Mouse (Mus musculus) stomach, embryonic 14.5 days (tissue): ENCODE results near the gene Il10rb. TPM values are rescaled to one million over a fixed set of nuclear protein-coding genes. Genes with fewer than 3 reads are reported as not detected.

Experiments used
- ATAC-seq: fragments of 200-750 bp; cut with Nextera tagmentation; 2 replicates; pipeline ENCODE4 v1.8.0; 2017; ENCODE audit warnings: low read depth, moderate TSS enrichment; ENCODE audit not compliant: insufficient number of reproducible peaks, insufficient read depth, low FRiP score
- H3K27ac ChIP-seq: fragments of 300-500 bp; sonication (generic); 2 replicates; pipeline ENCODE4 v1.5.1; 2014; ENCODE audit warnings: mild to moderate bottlenecking, low read length, moderate library complexity, mixed read lengths
- H3K27me3 ChIP-seq: fragments of 300-500 bp; sonication (generic); 2 replicates; pipeline ENCODE4 v1.6.1; 2014; ENCODE audit warnings: low read length, control low read depth, mixed read lengths; ENCODE audit not compliant: control insufficient read depth, insufficient read depth
- H3K36me3 ChIP-seq: fragments of 300-500 bp; sonication (generic); 2 replicates; pipeline ENCODE4 v1.6.1; 2014; ENCODE audit warnings: mild to moderate bottlenecking, control low read depth, low read length, moderate library complexity, mixed read lengths; ENCODE audit not compliant: control insufficient read depth, insufficient read depth
- H3K4me1 ChIP-seq: fragments of 300-500 bp; sonication (generic); 2 replicates; pipeline ENCODE4 v1.6.1; 2014; ENCODE audit warnings: low read length, control low read depth, mixed read lengths; ENCODE audit not compliant: control insufficient read depth, insufficient read depth
- H3K4me2 ChIP-seq: fragments of 300-500 bp; sonication (generic); replicated peaks from 2 replicates; pipeline ENCODE4 v1.6.1; 2014; ENCODE audit warnings: low read depth, low read length, control low read depth
- H3K4me3 ChIP-seq: fragments of 300-500 bp; sonication (generic); 2 replicates; pipeline ENCODE4 v1.5.1; 2014; ENCODE audit warnings: low read depth, low read length, control low read depth
- H3K9ac ChIP-seq: fragments of 300-500 bp; sonication (generic); replicated peaks from 2 replicates; pipeline ENCODE4 v1.6.1; 2014; ENCODE audit warnings: low read depth, mild to moderate bottlenecking, control low read depth, low read length, moderate library complexity, mixed read lengths
- H3K9me3 ChIP-seq: fragments of 300-500 bp; sonication (generic); 2 replicates; pipeline ENCODE4 v1.6.1; 2016; ENCODE audit warnings: low read depth, low read length, control low read depth; ENCODE audit not compliant: control insufficient read depth
- WGBS: fragments of 180-500 bp; shearing (Covaris S2); extraction: QIAGEN DNeasy Blood & Tissue Kit; methylation state at CpG from one replicate; pipeline ENCODE4 v1.1.7; 2014; 5-methylcytosine and 5-hydroxymethylcytosine counted together
- polyA plus RNA-seq: library from polyadenylated mRNA; unstranded; fragments of >200 nt; fragmentation: Nextera tagmentation; extraction: Ambion mirVana; gene quantifications from 2 replicates; pipeline ENCODE4 v1.2.1, GENCODE M21; 2014

Gene Il10rb
- polyA plus RNA-seq, 1 experiment from 2014 or later: 34.1 TPM

GRCm38 (mm10) chr16:91416357-91416756, 10.4 kb downstream of the Il10rb start:
- no peak overlapping the region for H3K4me2 ChIP-seq
- H3K27ac ChIP-seq: no peak overlapping the region
- no peaks in the 10 kb centered on the region for H3K4me1 ChIP-seq
- H3K36me3 ChIP-seq: peaks cover 20% of the 10 kb centered on the region
- H3K9ac ChIP-seq: no peak overlapping the region
- no peaks in the 10 kb centered on the region for H3K9me3 ChIP-seq
- H3K4me3 ChIP-seq: no peak overlapping the region
- H3K27me3 ChIP-seq: no peaks in the 10 kb centered on the region
- ATAC-seq: no peak
- 93% methylated on average over 6 of the region's 6 CpGs for WGBS

- no peaks in the 10 kb centered on the region for H3K4me1 ChIP-seq
- H3K27me3 ChIP-seq: no peaks in the 10 kb centered on the region
- H3K9ac ChIP-seq: no peak overlapping the region
- no peak overlapping the region for H3K4me3 ChIP-seq
- H3K27ac ChIP-seq: no peak overlapping the region
- no peak overlapping the region for H3K4me2 ChIP-seq
- H3K36me3 ChIP-seq: peaks cover 20% of the 10 kb centered on the region
- 62% methylated on average over 7 of the region's 7 CpGs for WGBS
- no peak for ATAC-seq
- no peaks in the 10 kb centered on the region for H3K9me3 ChIP-seq
These were observed 11.0 kb downstream of the Il10rb start for GRCm38 (mm10) chr16:91416938-91417337.

- Histone ChIP-seq H3K4me2 (no peak overlapping the region), H3K9me3 (no peaks in the 10 kb centered on the region), H3K4me3 (no peak overlapping the region), H3K4me1 (no peaks in the 10 kb centered on the region), H3K27me3 (no peaks in the 10 kb centered on the region), H3K27ac (no peak overlapping the region), H3K9ac (no peak overlapping the region), H3K36me3 (peaks cover 22% of the 10 kb centered on the region)
- no peak for ATAC-seq
- WGBS: 75% methylated on average over 5 of the region's 5 CpGs
These were observed 12.6 kb downstream of the Il10rb start for GRCm38 (mm10) chr16:91418531-91418930.

- H3K36me3 ChIP-seq: peaks cover 18% of the 10 kb centered on the region; the same call in 1 of the 2 replicates
These were observed 19.9 kb downstream of the Il10rb start for GRCm38 (mm10) chr16:91425816-91426215.

GRCm38 (mm10) chr16:91426586-91426985, 20.6 kb downstream of the Il10rb start:
- Histone ChIP-seq H3K9ac (no peak overlapping the region), H3K4me1 (no peaks in the 10 kb centered on the region), H3K4me3 (no peak overlapping the region), H3K9me3 (no peaks in the 10 kb centered on the region), H3K27me3 (no peaks in the 10 kb centered on the region), H3K36me3 (peaks cover 18% of the 10 kb centered on the region; the same call in 1 of the 2 replicates), H3K4me2 (no peak overlapping the region), H3K27ac (no peak overlapping the region)
- 78% methylated on average over 4 of the region's 4 CpGs for WGBS
- no peak for ATAC-seq

More at GRCm38 (mm10) chr16:91425816-91426215, 19.9 kb downstream of the Il10rb start:
- no peaks in the 10 kb centered on the region for H3K4me1 ChIP-seq
- no peak for ATAC-seq
- no peaks in the 10 kb centered on the region for H3K9me3 ChIP-seq
- H3K4me2 ChIP-seq: no peak overlapping the region
- no peak overlapping the region for H3K4me3 ChIP-seq
- H3K27me3 ChIP-seq: no peaks in the 10 kb centered on the region
- 96% methylated on average over 6 of the region's 6 CpGs for WGBS
- no peak overlapping the region for H3K9ac ChIP-seq
- no peak overlapping the region for H3K27ac ChIP-seq

GRCm38 (mm10) chr16:91427461-91427860, 21.5 kb downstream of the Il10rb start:
- peaks cover 18% of the 10 kb centered on the region; the same call in 1 of the 2 replicates for H3K36me3 ChIP-seq
- no peak for ATAC-seq
- H3K4me1 ChIP-seq: no peaks in the 10 kb centered on the region
- H3K4me2 ChIP-seq: no peak overlapping the region
- 75% methylated on average over 5 of the region's 5 CpGs for WGBS
- no peaks in the 10 kb centered on the region for H3K27me3 ChIP-seq
- H3K27ac ChIP-seq: no peak overlapping the region
- no peaks in the 10 kb centered on the region for H3K9me3 ChIP-seq
- H3K4me3 ChIP-seq: no peak overlapping the region
- H3K9ac ChIP-seq: no peak overlapping the region

- no peaks in the 10 kb centered on the region for H3K9me3 ChIP-seq
- no peak overlapping the region for H3K4me3 ChIP-seq
- H3K4me1 ChIP-seq: no peaks in the 10 kb centered on the region
- no peak overlapping the region for H3K27ac ChIP-seq
- peaks cover 12% of the 10 kb centered on the region; the same call in 1 of the 2 replicates for H3K36me3 ChIP-seq
- ATAC-seq: no peak
- 71% methylated on average over 8 of the region's 8 CpGs for WGBS
- no peak overlapping the region for H3K4me2 ChIP-seq
- H3K27me3 ChIP-seq: no peaks in the 10 kb centered on the region
- no peak overlapping the region for H3K9ac ChIP-seq
These were observed 22.4 kb downstream of the Il10rb start for GRCm38 (mm10) chr16:91428259-91428865.

- H3K36me3 ChIP-seq: no peaks in the 10 kb centered on the region
- H3K4me3 ChIP-seq: no peak overlapping the region
- 44% methylated on average over 5 of the region's 5 CpGs for WGBS
- H3K27me3 ChIP-seq: no peaks in the 10 kb centered on the region
- ATAC-seq: no peak
- no peaks in the 10 kb centered on the region for H3K4me1 ChIP-seq
- H3K9ac ChIP-seq: no peak overlapping the region
- no peak overlapping the region for H3K4me2 ChIP-seq
- no peaks in the 10 kb centered on the region for H3K9me3 ChIP-seq
- no peak overlapping the region for H3K27ac ChIP-seq
These were observed 26.9 kb downstream of the Il10rb start for GRCm38 (mm10) chr16:91432720-91433328.
